ENCODE assay signal across 24 mouse cellular contexts in the genomic region with DNA sequence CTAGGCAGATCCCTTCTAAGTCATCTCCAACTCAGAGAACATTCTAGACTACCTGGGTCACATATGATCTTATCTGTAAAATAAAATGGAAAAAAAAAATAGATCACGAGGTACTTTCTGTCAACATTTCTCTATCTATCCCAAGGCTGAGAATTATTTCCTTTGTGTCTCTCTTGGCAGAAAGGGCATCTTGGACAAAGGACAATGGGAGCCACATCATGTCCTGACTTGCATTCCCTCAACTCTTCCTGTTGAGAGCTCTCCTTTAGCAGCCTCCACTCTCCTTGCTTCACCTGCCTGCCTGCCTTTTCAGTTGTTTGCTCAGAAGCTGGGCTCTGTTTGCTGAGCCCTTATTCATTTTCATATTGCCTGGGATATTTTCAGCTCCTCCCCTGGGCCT.
DNase-seq lines count a peak whose midpoint lies in the region; ATAC-seq lines count a peak whose summit lies in the region.
"Had no signal": no experiment of that assay in that cellular context is flagged by ENCODE, and none has a peak within 500 bp of the region (broad histone marks: within the 10 kb centered on the region; RNA-seq: fewer than 3 reads in every experiment).

No protein-coding gene starts in this region.

- no peak for ATAC-seq in midbrain, embryonic 11.5 days (ENCODE audit: low FRiP score)
- ATAC-seq in kidney, embryonic 14.5 days (ENCODE audit: low FRiP score, low TSS enrichment): no peak
- ATAC-seq: activated CD4-positive, CD25-positive, alpha-beta regulatory T cell, adult 4 months; CD4-positive, CD25-positive, alpha-beta regulatory T cell, adult 4 months; forebrain, embryonic 14.5 days; Patski had no signal

- no peaks in the 10 kb centered on the region for H3K9me3 ChIP-seq in midbrain, embryonic 10.5 days (replicated peaks)
- H3K9me3 ChIP-seq in midbrain, embryonic 11.5 days (ENCODE audit: control insufficient read depth, low read length): no peaks in the 10 kb centered on the region
- no peaks in the 10 kb centered on the region for H3K9me3 ChIP-seq in kidney, embryonic 14.5 days (ENCODE audit: control insufficient read depth, low read length)
- H3K9me3 ChIP-seq: embryonic facial prominence, embryonic 10.5 days; embryonic facial prominence, embryonic 12.5 days; forebrain, embryonic 10.5 days; forebrain, embryonic 12.5 days; G1E had no signal

- 94% methylated on average over 1 of the region's 1 CpGs for WGBS in midbrain, embryonic 10.5 days
- 90% methylated on average over 1 of the region's 1 CpGs for WGBS in midbrain, embryonic 11.5 days
- WGBS in kidney, embryonic 14.5 days: 76% methylated on average over 1 of the region's 1 CpGs

- no peaks in the 10 kb centered on the region for H3K27me3 ChIP-seq in midbrain, embryonic 10.5 days (ENCODE audit: low read depth, poor library complexity, severe bottlenecking)
- no peaks in the 10 kb centered on the region for H3K27me3 ChIP-seq in midbrain, embryonic 11.5 days (ENCODE audit: control insufficient read depth, insufficient read depth, low read length)
- H3K27me3 ChIP-seq in kidney, embryonic 14.5 days (ENCODE audit: control insufficient read depth, insufficient read depth, low read length): no peaks in the 10 kb centered on the region
- H3K27me3 ChIP-seq: embryonic facial prominence, embryonic 12.5 days; forebrain, embryonic 12.5 days had no signal

- peaks cover 24% of the 10 kb centered on the region for H3K4me1 ChIP-seq in midbrain, embryonic 10.5 days
- peaks cover 10% of the 10 kb centered on the region for H3K4me1 ChIP-seq in midbrain, embryonic 11.5 days (ENCODE audit: control insufficient read depth, insufficient read depth, low read length)
- no peaks in the 10 kb centered on the region; the same call in 1 of the 2 replicates for H3K4me1 ChIP-seq in kidney, embryonic 14.5 days (ENCODE audit: control insufficient read depth, insufficient read depth, low read length)

- no peak overlapping the region for H3K4me3 ChIP-seq in midbrain, embryonic 10.5 days
- H3K4me3 ChIP-seq in midbrain, embryonic 11.5 days (ENCODE audit: low read depth, low read length): no peak overlapping the region
- no peak overlapping the region for H3K4me3 ChIP-seq in kidney, embryonic 14.5 days (ENCODE audit: low read length)
- H3K4me3 ChIP-seq: embryonic facial prominence, embryonic 10.5 days; embryonic facial prominence, embryonic 12.5 days; forebrain, embryonic 10.5 days; forebrain, embryonic 12.5 days had no signal

- DNase-seq in heart, adult 11 months: peak; percentile 52
- no peak for DNase-seq in heart, adult 8-10 months (ENCODE audit: low spot score)
- DNase-seq in midbrain, embryonic 10.5 days (ENCODE audit: low spot score): no peak
- DNase-seq in midbrain, embryonic 11.5 days (ENCODE audit: low spot score, missing footprints): no peak
- peak; percentile 24 for DNase-seq in urinary bladder, postnatal 14 days (ENCODE audit: low spot score)
- no peak for DNase-seq in urinary bladder, adult 18-20 months (ENCODE audit: low spot score in 2 of 2)
- DNase-seq: adrenal gland, adult 8-10 months; adrenal gland, postnatal 14 days; adrenal gland, postnatal 36 days; B cell, adult 2 months; cerebellum, adult 11-12 months; cerebellum, adult 2 months; cerebellum, adult 9-10 months; cerebellum, postnatal 25 days had no signal

- no peak overlapping the region for H3K9ac ChIP-seq in midbrain, embryonic 11.5 days (ENCODE audit: low read length)
- no peak overlapping the region for H3K9ac ChIP-seq in kidney, embryonic 14.5 days (ENCODE audit: low read depth, low read length)
- H3K9ac ChIP-seq: embryonic facial prominence, embryonic 12.5 days; forebrain, embryonic 12.5 days had no signal

- H3K36me3 ChIP-seq in midbrain, embryonic 10.5 days: no peaks in the 10 kb centered on the region
- H3K36me3 ChIP-seq in midbrain, embryonic 11.5 days (ENCODE audit: control insufficient read depth, insufficient read depth, low read length): no peaks in the 10 kb centered on the region
- H3K36me3 ChIP-seq in kidney, embryonic 14.5 days (ENCODE audit: control insufficient read depth, insufficient read depth, low read length): no peaks in the 10 kb centered on the region
- H3K36me3 ChIP-seq: embryonic facial prominence, embryonic 10.5 days; embryonic facial prominence, embryonic 12.5 days; forebrain, embryonic 10.5 days; forebrain, embryonic 12.5 days; G1E had no signal

- H3K4me2 ChIP-seq in midbrain, embryonic 11.5 days: no peak overlapping the region
- no peak overlapping the region for H3K4me2 ChIP-seq in kidney, embryonic 14.5 days (replicated peaks; ENCODE audit: low read depth, low read length)
- H3K4me2 ChIP-seq: embryonic facial prominence, embryonic 12.5 days; forebrain, embryonic 12.5 days had no signal

- H3K27ac ChIP-seq in midbrain, embryonic 10.5 days (replicated peaks): 0 out of 2 replicates have a peak overlapping the region, but pooled peaks have one; percentile 33
- H3K27ac ChIP-seq in midbrain, embryonic 11.5 days (ENCODE audit: low read depth, low read length): no peak overlapping the region
- H3K27ac ChIP-seq in kidney, embryonic 14.5 days (ENCODE audit: low read depth, low read length): no peak overlapping the region
- H3K27ac ChIP-seq: embryonic facial prominence, embryonic 10.5 days; embryonic facial prominence, embryonic 12.5 days; forebrain, embryonic 10.5 days; forebrain, embryonic 12.5 days had no signal

Comparison
In these comparisons a context has a peak if more than half of its experiments do, and no peak if none do; other contexts are left out.
1. DNase-seq: peak in heart, adult 11 months (single experiment) and urinary bladder, postnatal 14 days (single experiment); none in heart, adult 8-10 months (single experiment), midbrain, embryonic 10.5 days (single experiment), midbrain, embryonic 11.5 days (single experiment) and urinary bladder, adult 18-20 months (0 of 2).